Mouse (Mus musculus): Measurements from ENCODE around the gene Fmnl2. TPM values are rescaled to one million over a fixed set of nuclear protein-coding genes. Genes with fewer than 3 reads are reported as not detected.

The Fmnl2 gene
- polyA plus RNA-seq, 1 experiment from 2014 or later, result 7.9 TPM

DNA sequence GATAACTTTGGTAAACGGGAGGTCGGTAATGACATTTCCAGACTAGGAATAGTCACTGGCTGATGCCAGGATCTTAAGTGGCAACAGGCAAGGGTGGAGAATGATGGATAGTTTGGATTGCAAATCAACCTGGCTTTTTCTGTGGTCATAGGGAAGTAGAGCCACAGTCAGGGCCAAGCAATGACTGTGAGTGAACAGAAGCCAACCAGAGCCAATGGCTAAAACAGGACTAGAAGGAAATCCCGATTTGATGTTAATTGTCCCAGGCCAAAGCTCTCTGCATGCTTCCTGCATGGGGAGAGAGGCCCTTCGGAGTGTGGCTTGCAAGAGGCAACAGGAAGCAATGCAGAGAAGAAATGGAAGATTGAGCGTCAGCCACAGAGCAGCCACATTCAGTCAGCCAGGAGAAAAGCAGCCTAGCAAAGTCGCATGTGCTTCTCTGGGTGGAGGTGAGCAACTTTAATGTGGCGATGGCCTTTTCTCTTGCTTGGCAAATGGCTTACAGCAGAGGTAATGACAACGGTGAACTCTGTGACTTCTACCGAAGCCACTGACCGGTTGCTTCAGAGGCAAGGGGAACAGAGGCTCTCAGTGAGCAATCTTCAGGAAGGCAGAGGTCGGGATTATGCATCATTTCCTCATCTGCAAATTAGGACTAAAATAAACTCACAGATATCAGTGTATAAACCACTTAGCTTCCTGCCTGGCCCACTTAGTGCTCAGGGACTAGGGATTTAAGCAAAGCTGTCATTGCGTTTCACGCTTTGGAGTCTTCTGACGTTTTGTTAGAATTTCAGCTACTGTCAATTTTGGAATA is 12.5 kb upstream of the Fmnl2 start:
- H3K9me3 ChIP-seq (replicated peaks), result no peaks in the 10 kb centered on the region

DNA sequence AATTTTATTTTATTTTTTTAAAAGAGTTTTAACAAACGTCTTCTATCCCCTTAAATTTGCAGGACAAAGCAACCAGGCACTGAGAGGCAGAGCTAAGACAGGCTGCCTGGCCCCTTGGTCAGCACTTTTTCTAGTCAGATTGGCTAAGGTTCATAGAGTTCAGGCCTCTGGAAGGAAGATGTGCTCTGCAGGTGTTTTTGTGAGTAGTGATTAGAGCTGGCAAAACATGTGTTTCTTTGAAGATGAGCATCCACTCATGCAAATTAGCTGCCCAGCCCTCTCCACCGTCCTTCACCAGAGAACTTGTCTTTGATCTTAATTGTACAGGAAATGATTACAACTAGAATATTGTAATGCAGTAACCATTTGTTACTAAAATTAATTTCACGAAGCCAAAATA is 11.2 kb upstream of the Fmnl2 start:
- 57% methylated on average over 3 of the region's 3 CpGs for WGBS
- Histone ChIP-seq H3K9me3 (replicated peaks) (no peaks in the 10 kb centered on the region), H3K27me3 (ENCODE audit: low read depth, poor library complexity, severe bottlenecking) (peaks cover 5% of the 10 kb centered on the region; the same call in 1 of the 2 replicates), H3K4me3 (no peak overlapping the region), H3K36me3 (no peaks in the 10 kb centered on the region), H3K4me1 (0 out of 2 replicates have a peak, but pooled peaks cover 3% of the 10 kb centered on the region), H3K27ac (no peak overlapping the region)
- DNase-seq (ENCODE audit: low spot score), result no peak

More for the DNA sequence above, 12.5 kb upstream of the Fmnl2 start:
- Histone ChIP-seq H3K36me3 (no peaks in the 10 kb centered on the region), H3K27me3 (ENCODE audit: low read depth, poor library complexity, severe bottlenecking) (peaks cover 5% of the 10 kb centered on the region; the same call in 1 of the 2 replicates), H3K4me1 (0 out of 2 replicates have a peak, but pooled peaks cover 3% of the 10 kb centered on the region), H3K27ac (no peak overlapping the region), H3K4me3 (no peak overlapping the region)
- DNase-seq (ENCODE audit: low spot score), result no peak
- WGBS, result 69% methylated on average over 14 of the region's 14 CpGs

DNA sequence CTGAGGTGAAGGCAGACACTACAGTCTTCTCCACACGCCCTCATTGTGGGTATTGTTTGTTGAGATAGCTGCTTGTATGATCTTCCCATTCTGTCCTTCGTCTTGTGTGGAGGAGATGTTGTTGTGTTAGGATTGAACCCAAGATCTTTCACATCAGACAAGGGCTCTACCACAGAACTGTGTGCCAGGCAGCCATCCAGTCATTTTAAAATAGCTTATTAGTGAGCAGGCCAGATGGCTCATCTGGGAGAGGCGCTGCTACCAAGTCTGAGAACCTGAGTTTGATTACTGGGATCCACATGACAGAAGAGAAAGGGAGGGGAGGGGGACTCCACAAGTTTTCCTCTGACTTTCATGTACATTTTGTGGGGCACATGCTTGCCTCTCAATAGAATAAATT is 8.6 kb upstream of the Fmnl2 start:
- no peak overlapping the region for H3K27ac ChIP-seq
- no peaks in the 10 kb centered on the region for H3K36me3 ChIP-seq
- H3K4me3 ChIP-seq, result no peak overlapping the region
- H3K9me3 ChIP-seq (replicated peaks), result no peaks in the 10 kb centered on the region
- WGBS, result 81% methylated on average over 3 of the region's 3 CpGs
- DNase-seq (ENCODE audit: low spot score), result no peak
- peaks cover 4% of the 10 kb centered on the region; the same call in 1 of the 2 replicates for H3K27me3 ChIP-seq (ENCODE audit: low read depth, poor library complexity, severe bottlenecking)
- 0 out of 2 replicates have a peak, but pooled peaks cover 3% of the 10 kb centered on the region for H3K4me1 ChIP-seq

DNA sequence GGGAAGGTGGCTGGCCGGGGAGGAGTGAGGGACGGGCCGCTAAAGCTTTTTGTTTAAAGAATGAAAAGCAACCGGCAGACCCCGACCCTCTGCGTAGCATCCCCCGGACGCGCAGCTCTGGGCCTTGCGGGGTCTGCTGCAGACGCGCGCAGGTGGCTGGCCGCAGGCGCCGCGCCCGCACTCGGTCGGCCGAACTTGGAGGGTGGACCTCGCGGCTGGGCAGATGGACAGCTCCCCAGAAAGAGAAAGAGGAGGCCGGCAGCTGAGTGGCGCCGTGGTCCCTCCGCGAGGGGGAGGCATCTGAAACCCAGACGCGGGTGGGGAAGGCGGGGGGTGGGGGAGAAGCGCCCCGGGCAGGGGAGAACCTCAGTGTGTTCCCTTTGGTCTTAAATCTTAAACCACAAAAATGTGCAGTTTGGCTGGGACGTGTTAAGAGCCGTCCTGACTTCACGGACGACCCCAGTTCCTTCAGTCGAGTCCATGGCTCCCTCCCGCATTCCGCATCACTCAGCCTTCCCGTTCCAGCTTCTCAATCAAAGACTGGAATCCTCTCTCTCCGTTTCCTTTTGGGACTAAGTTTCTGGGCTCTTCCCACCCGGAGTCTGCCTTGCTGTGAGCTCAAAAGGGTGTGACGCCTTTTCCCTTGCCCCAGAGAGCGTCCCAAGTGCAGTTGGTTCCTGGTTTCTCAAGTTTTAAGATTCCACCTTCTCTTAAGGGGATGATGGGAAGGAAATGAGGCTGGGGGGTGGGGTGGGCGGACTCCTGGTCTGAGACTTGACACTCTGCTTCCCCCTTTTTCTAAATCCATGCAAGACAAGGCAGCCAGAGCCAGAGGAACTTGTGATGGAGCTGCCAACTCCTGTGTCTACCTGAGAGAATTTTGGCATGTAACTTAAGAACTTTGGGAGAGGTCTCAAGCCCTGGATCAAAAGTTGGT is 1.1 kb downstream of the Fmnl2 start:
- peak overlapping the region; percentile 94 for H3K27ac ChIP-seq
- no peaks in the 10 kb centered on the region for H3K9me3 ChIP-seq (replicated peaks)
- peaks cover 38% of the 10 kb centered on the region for H3K4me1 ChIP-seq
- H3K27me3 ChIP-seq (ENCODE audit: low read depth, poor library complexity, severe bottlenecking), result no peaks in the 10 kb centered on the region
- peak; percentile 74 for DNase-seq (ENCODE audit: low spot score)
- 0 out of 2 replicates have a peak, but pooled peaks cover 2% of the 10 kb centered on the region for H3K36me3 ChIP-seq
- peak overlapping the region; percentile 82 for H3K4me3 ChIP-seq
- WGBS, result under 1% methylated on average over 46 of the region's 46 CpGs

DNA sequence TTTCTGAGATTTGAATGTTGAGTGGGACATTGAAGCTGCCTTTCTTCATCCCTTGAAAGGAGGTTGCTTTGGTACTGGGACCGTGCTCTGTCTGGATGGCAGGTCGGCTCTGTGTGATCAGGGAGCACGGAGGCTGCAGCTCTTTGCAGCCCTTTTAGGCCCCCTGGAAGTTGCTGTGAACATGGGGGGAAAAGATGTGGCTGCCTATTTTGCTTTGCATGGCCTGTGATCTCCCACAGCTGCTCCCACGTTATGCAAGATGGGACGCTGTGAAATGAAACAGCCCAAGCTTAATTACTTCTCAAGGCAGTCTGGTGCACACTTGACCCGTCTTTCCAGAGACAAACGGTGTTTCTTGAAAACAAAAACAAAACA is 1.8 kb downstream of the Fmnl2 start:
- DNase-seq (ENCODE audit: low spot score), result peak; percentile 43
- H3K36me3 ChIP-seq, result 0 out of 2 replicates have a peak, but pooled peaks cover 5% of the 10 kb centered on the region
- 12% methylated on average over 7 of the region's 7 CpGs for WGBS
- no peaks in the 10 kb centered on the region for H3K27me3 ChIP-seq (ENCODE audit: low read depth, poor library complexity, severe bottlenecking)
- H3K4me1 ChIP-seq, result peaks cover 38% of the 10 kb centered on the region
- H3K9me3 ChIP-seq (replicated peaks), result no peaks in the 10 kb centered on the region
- peak overlapping the region; percentile 94 for H3K27ac ChIP-seq
- peak overlapping the region; percentile 82 for H3K4me3 ChIP-seq

DNA sequence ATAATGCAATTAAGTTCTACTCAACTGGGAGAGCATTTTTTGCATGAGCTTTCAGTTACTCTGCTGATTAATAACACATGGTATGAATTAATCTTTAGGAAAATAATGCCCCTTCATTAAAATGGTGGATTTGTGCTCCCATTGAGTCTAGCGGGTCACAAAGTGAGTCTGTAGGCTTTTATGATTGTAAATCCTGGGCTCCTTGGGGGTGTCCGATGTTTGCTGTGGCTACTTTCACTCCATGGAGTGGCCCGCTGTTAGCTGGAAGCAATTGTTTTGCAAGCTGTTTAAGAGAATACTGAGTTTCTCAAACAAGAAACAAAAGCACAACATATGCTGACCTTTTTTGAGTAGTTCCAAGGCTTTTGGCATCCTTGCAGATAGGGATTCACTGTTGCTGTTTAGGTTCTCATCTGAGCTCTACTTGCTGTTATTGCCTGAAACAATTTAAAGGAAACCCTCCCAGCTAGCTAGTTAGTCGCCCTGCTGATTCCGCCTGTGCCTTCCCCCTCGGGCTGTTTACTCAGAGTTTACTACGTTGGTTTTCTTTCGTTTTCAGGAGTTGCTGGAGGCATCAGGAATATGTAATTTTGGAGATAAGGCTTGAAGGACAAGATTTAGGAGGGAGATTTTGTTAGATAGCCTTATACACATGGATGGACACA is 2.6 kb downstream of the Fmnl2 start:
- Histone ChIP-seq H3K4me3 (peak overlapping the region; percentile 82), H3K9me3 (replicated peaks) (no peaks in the 10 kb centered on the region), H3K27ac (peak overlapping the region; percentile 94), H3K27me3 (ENCODE audit: low read depth, poor library complexity, severe bottlenecking) (no peaks in the 10 kb centered on the region), H3K36me3 (0 out of 2 replicates have a peak, but pooled peaks cover 10% of the 10 kb centered on the region), H3K4me1 (peaks cover 38% of the 10 kb centered on the region)
- no peak for DNase-seq (ENCODE audit: low spot score)
- WGBS, result 20% methylated on average over 8 of the region's 8 CpGs

GRCm38 (mm10) chr2:52862046-52862759 is 4.5 kb downstream of the Fmnl2 start:
- no peak overlapping the region for H3K4me3 ChIP-seq
- H3K27ac ChIP-seq, result no peak overlapping the region
- 92% methylated on average over 9 of the region's 9 CpGs for WGBS
- H3K27me3 ChIP-seq (ENCODE audit: low read depth, poor library complexity, severe bottlenecking), result no peaks in the 10 kb centered on the region
- peaks cover 16% of the 10 kb centered on the region for H3K36me3 ChIP-seq
- no peak for DNase-seq (ENCODE audit: low spot score)
- H3K4me1 ChIP-seq, result peaks cover 38% of the 10 kb centered on the region
- H3K9me3 ChIP-seq (replicated peaks), result no peaks in the 10 kb centered on the region

- H3K4me3 ChIP-seq, result no peak overlapping the region
- H3K27ac ChIP-seq, result no peak overlapping the region
- 80% methylated on average over 4 of the region's 4 CpGs for WGBS
- H3K4me1 ChIP-seq, result peaks cover 41% of the 10 kb centered on the region
- H3K9me3 ChIP-seq (replicated peaks), result no peaks in the 10 kb centered on the region
- H3K27me3 ChIP-seq (ENCODE audit: low read depth, poor library complexity, severe bottlenecking), result no peaks in the 10 kb centered on the region
- peaks cover 22% of the 10 kb centered on the region for H3K36me3 ChIP-seq
- no peak for DNase-seq (ENCODE audit: low spot score)
Observed at GRCm38 (mm10) chr2:52862760-52863124, 5.1 kb downstream of the Fmnl2 start.

DNA sequence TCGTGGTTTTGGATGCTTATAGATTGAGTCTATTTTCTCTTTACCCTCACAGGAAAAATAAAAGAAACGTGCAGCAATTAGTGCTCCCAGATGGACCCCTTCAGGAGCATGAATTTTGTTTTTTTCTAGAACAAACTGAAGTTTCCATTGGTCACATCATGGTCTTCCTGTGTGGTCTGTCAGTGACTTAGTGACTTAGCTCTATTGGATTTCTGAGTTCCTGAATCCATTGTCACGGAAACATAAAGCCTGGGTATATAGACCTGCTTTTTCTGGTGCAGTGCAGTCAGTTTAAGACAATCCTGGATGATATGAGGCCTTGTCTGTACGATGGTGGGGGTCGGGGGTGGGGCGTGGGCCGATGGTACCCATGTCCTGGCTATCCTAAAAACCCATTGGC is 7.0 kb downstream of the Fmnl2 start:
- Histone ChIP-seq H3K27ac (no peak overlapping the region), H3K27me3 (ENCODE audit: low read depth, poor library complexity, severe bottlenecking) (no peaks in the 10 kb centered on the region), H3K9me3 (replicated peaks) (no peaks in the 10 kb centered on the region), H3K36me3 (peaks cover 30% of the 10 kb centered on the region), H3K4me1 (peaks cover 36% of the 10 kb centered on the region), H3K4me3 (no peak overlapping the region)
- WGBS, result 90% methylated on average over 7 of the region's 7 CpGs
- DNase-seq (ENCODE audit: low spot score), result no peak

GRCm38 (mm10) chr2:52866151-52866550 is 8.5 kb downstream of the Fmnl2 start:
- no peak for DNase-seq (ENCODE audit: low spot score)
- 56% methylated on average over 3 of the region's 3 CpGs for WGBS
- Histone ChIP-seq H3K27ac (no peak overlapping the region), H3K4me1 (peaks cover 20% of the 10 kb centered on the region), H3K9me3 (replicated peaks) (no peaks in the 10 kb centered on the region), H3K36me3 (peaks cover 30% of the 10 kb centered on the region), H3K27me3 (ENCODE audit: low read depth, poor library complexity, severe bottlenecking) (no peaks in the 10 kb centered on the region), H3K4me3 (no peak overlapping the region)

DNA sequence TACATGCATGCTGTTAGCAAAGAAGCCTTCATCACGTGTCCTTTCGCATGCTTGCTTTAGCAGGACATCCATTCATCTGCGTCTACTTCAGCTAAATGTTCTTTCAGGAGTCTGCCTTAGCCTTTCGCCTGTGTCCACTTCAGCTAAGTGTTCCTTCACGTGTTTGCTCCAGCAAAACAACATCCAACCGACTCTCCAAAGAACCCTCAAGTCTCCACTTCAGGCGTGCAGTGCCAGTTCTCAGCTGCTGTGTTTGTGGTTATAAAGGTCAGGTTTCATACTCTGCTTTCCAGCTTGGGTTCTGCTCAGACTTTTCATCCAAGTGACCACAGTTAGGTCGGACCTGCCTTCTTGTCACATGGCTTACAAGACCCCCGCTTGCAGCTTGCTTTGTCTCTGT is 10.1 kb downstream of the Fmnl2 start:
- Histone ChIP-seq H3K9me3 (replicated peaks) (no peaks in the 10 kb centered on the region), H3K36me3 (peaks cover 28% of the 10 kb centered on the region), H3K27ac (no peak overlapping the region), H3K4me1 (peaks cover 17% of the 10 kb centered on the region), H3K27me3 (ENCODE audit: low read depth, poor library complexity, severe bottlenecking) (no peaks in the 10 kb centered on the region), H3K4me3 (no peak overlapping the region)
- no peak for DNase-seq (ENCODE audit: low spot score)
- 85% methylated on average over 9 of the region's 9 CpGs for WGBS

DNA sequence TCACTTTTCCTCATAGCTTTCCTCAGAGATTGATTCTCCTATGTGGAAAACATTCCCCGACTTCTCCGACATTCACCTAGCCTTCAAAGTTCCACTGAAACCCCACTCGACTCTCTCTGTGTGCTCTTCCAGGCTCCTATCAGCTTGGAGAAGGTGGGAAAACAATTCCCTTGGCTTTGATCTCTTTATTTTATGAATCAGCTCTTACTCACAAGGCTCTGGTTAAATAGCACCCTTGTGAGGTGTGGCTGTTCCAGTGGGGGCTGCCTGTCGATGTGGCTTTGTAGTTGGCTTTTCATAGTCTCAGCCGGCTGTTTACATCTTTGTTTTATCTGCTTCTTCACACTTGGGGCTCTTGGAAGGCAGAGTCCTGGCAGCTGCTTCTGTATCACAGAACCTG is 10.5 kb downstream of the Fmnl2 start:
- Histone ChIP-seq H3K36me3 (peaks cover 28% of the 10 kb centered on the region), H3K27ac (no peak overlapping the region), H3K27me3 (ENCODE audit: low read depth, poor library complexity, severe bottlenecking) (no peaks in the 10 kb centered on the region), H3K4me3 (no peak overlapping the region), H3K9me3 (replicated peaks) (no peaks in the 10 kb centered on the region), H3K4me1 (peaks cover 21% of the 10 kb centered on the region)
- no peak for DNase-seq (ENCODE audit: low spot score)
- WGBS, result 45% methylated on average over 5 of the region's 5 CpGs

Data from limb, embryonic 10.5 days (tissue).